Mouse (Mus musculus) liver, postnatal 0 days (tissue): ENCODE results near the gene Usp29. TPM values are rescaled to one million over a fixed set of nuclear protein-coding genes. Genes with fewer than 3 reads are reported as not detected.
"Not testable (repeated sequence)": the region's sequence is repeated elsewhere in the genome, so short reads cannot be mapped to it uniquely, and the experiment has no call there.

Experiments
- ATAC-seq: fragments of 200-750 bp; cut with Nextera tagmentation; 2 replicates; pipeline ENCODE4 v1.8.0; 2017; ENCODE audit warnings: mild to moderate bottlenecking, moderate library complexity
- DNase-seq: peaks from one replicate; pipeline ENCODE4 v3.0.0-alpha.2; 2016
- H3K27ac ChIP-seq: fragments of 300-500 bp; sonication (generic); 2 replicates; pipeline ENCODE4 v1.5.1; 2014; ENCODE audit warnings: antibody characterized with exemption, moderate library complexity, mild to moderate bottlenecking, low read depth
- H3K27me3 ChIP-seq: fragments of 300-500 bp; sonication (generic); 2 replicates; pipeline ENCODE4 v1.6.1; 2014; ENCODE audit warnings: low read length, control low read depth, mixed read lengths; ENCODE audit not compliant: insufficient read depth
- H3K36me3 ChIP-seq: fragments of 300-500 bp; sonication (generic); replicated peaks from 2 replicates; pipeline ENCODE4 v1.6.1; 2014; ENCODE audit warnings: mild to moderate bottlenecking, control low read depth, low read length, moderate library complexity, mixed read lengths; ENCODE audit not compliant: insufficient read depth
- H3K4me1 ChIP-seq: fragments of 300-500 bp; sonication (generic); 2 replicates; pipeline ENCODE4 v1.6.1; 2014; ENCODE audit warnings: antibody characterized with exemption, mild to moderate bottlenecking, control low read depth; ENCODE audit not compliant: insufficient read depth
- H3K4me2 ChIP-seq: fragments of 300-500 bp; sonication (generic); 2 replicates; pipeline ENCODE4 v1.6.1; 2014; ENCODE audit warnings: low read depth, mild to moderate bottlenecking, low read length, moderate library complexity, mixed read lengths
- H3K4me3 ChIP-seq: fragments of 300-500 bp; sonication (generic); 2 replicates; pipeline ENCODE4 v1.5.1; 2014; ENCODE audit warnings: low read depth, low read length
- H3K9ac ChIP-seq: fragments of 300-500 bp; sonication (generic); replicated peaks from 2 replicates; pipeline ENCODE4 v1.6.1; 2014; ENCODE audit warnings: mild to moderate bottlenecking, moderate library complexity
- H3K9me3 ChIP-seq: fragments of 300-500 bp; sonication (generic); 2 replicates; pipeline ENCODE4 v1.6.1; 2016; ENCODE audit warnings: mild to moderate bottlenecking, control low read depth, low read length, mixed read lengths
- CTCF ChIP-seq: sonication (generic); IDR thresholded peaks from 2 replicates; pipeline ENCODE4 v1.5.1; 2016; ENCODE audit warnings: antibody characterized with exemption, low read depth
- EP300 ChIP-seq: IDR thresholded peaks from 2 replicates; pipeline ENCODE4 v1.6.1; 2016; ENCODE audit warnings: antibody characterized with exemption, low read depth, mild to moderate bottlenecking
- WGBS: fragments of 180-500 bp; shearing (Covaris S2); extraction: QIAGEN DNeasy Blood & Tissue Kit; methylation state at CpG from one replicate; pipeline ENCODE4 v1.1.7; 2014; ENCODE audit not compliant: insufficient replicate concordance; 5-methylcytosine and 5-hydroxymethylcytosine counted together
- polyA plus RNA-seq: library from polyadenylated mRNA; unstranded; fragments of >200 nt; fragmentation: Nextera tagmentation; extraction: Ambion mirVana; gene quantifications from 2 replicates; pipeline ENCODE4 v1.2.1, GENCODE M21; 2015

The Usp29 gene
- polyA plus RNA-seq, 1 experiment from 2014 or later, result 1.5 TPM

DNA sequence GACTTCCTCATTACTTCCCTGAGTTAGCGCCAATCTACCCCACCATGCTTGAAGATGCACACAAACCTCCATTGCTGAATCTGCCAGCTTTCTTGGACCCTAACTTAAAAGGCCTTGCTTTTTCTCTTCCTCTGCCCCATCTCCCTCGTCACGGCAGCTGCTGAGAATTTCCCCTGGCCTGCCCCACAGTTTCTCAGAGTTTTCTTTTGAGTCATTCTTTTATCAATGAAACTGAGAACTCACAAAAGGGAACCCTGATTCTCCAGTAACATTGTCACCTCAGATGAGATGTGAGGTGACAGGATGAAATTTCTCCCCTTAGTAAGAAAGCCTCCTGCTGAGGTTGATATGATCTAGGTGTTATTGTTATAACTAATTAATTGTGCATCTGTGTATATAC, 138.5 kb downstream of the Usp29 start:
- ATAC-seq, result no peak
- H3K36me3 ChIP-seq, result no peaks in the 10 kb centered on the region
- DNase-seq, result no peak
- no peaks in the 10 kb centered on the region for H3K9me3 ChIP-seq
- H3K4me1 ChIP-seq, result no peaks in the 10 kb centered on the region
- TF ChIP-seq EP300, result no peak
- H3K27me3 ChIP-seq, result no peaks in the 10 kb centered on the region
- no peak overlapping the region for H3K27ac ChIP-seq
- H3K4me2 ChIP-seq, result no peak overlapping the region
- H3K4me3 ChIP-seq, result no peak overlapping the region
- no peak overlapping the region for H3K9ac ChIP-seq
- 86% methylated on average over 3 of the region's 3 CpGs for WGBS

DNA sequence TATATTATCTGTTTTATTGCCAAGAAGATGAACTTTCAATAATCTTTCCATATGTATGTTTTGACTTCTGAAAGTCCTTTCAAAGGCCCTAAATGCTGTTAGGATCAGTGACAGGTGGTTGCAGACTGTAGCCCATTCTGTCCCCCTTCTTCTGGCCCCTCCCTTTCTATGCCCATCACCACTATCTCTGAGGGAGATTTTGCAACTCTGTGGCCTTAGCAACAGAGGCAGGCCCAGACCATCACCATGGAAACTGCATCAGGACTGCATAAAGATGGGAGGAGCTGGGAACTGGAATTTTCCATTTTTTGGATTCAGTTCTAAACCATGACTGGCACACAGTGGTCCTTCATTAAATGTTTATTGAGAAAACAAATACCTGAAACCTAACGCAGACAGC, 139.2 kb downstream of the Usp29 start:
- H3K9ac ChIP-seq, result no peak overlapping the region
- H3K4me3 ChIP-seq, result no peak overlapping the region
- no peaks in the 10 kb centered on the region for H3K27me3 ChIP-seq
- no peaks in the 10 kb centered on the region for H3K9me3 ChIP-seq
- no peak overlapping the region for H3K4me2 ChIP-seq
- 70% methylated on average over 1 of the region's 1 CpGs for WGBS
- no peak for ATAC-seq
- TF ChIP-seq CTCF, result no peak
- H3K4me1 ChIP-seq, result no peaks in the 10 kb centered on the region
- H3K36me3 ChIP-seq, result no peaks in the 10 kb centered on the region
- H3K27ac ChIP-seq, result no peak overlapping the region
- DNase-seq, result no peak

DNA sequence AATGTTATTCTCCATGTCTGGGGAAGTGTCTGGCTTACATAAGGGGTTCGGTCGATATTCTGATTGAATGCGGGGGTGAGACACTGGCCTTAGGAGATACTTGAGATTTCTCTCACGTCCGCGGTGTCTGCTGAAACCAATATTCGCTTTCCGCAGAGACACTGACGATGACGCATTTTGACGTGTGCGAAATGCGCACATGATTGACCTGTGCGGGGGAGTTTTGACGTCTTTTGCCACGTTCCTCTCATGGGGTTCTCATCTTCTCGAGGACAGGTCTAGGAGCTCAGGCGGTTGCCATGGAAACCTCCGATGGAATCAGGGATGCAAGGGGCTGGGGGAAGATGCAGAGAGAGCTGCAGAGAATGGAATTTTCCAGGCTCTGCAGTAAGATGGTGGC, 144.1 kb downstream of the Usp29 start:
- H3K9ac ChIP-seq, result no peak overlapping the region
- H3K4me1 ChIP-seq, result no peaks in the 10 kb centered on the region
- H3K27me3 ChIP-seq, result no peaks in the 10 kb centered on the region
- H3K27ac ChIP-seq, result no peak overlapping the region
- DNase-seq (no peak), ATAC-seq (no peak)
- H3K4me3 ChIP-seq, result no peak overlapping the region
- 76% methylated on average over 19 of the region's 19 CpGs for WGBS
- TF ChIP-seq CTCF (no peak), EP300 (no peak)
- H3K4me2 ChIP-seq, result no peak overlapping the region
- H3K9me3 ChIP-seq, result no peaks in the 10 kb centered on the region
- H3K36me3 ChIP-seq, result no peaks in the 10 kb centered on the region

DNA sequence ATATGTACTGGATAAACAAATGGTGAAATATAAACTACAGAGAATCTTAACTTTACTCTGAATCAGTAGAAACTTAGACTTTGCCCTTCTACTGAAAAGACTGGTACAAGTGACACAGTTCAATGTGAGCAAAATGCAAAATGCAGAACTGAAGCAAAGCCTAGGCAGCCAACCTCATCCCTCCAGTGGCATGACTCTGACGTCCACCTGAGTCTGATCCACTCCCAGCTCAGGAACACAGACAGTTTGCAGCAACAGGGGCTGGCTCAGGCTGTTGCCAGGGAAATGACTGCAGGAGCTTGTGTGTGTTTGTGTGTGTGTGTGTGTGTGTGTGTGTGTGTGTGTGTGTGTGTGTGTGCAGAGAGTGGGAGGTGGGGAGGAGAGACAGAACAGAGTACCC, 147.8 kb downstream of the Usp29 start:
- no peaks in the 10 kb centered on the region for H3K36me3 ChIP-seq
- H3K9ac ChIP-seq, result no peak overlapping the region
- no peaks in the 10 kb centered on the region for H3K9me3 ChIP-seq
- H3K27me3 ChIP-seq, result no peaks in the 10 kb centered on the region
- no peak overlapping the region for H3K27ac ChIP-seq
- no peaks in the 10 kb centered on the region for H3K4me1 ChIP-seq
- H3K4me2 ChIP-seq, result no peak overlapping the region
- TF ChIP-seq EP300 (no peak), CTCF (no peak)
- WGBS, result 37% methylated on average over 1 of the region's 1 CpGs
- H3K4me3 ChIP-seq, result no peak overlapping the region
- ATAC-seq, result peak; percentile 89
- peak; percentile 28 for DNase-seq

DNA sequence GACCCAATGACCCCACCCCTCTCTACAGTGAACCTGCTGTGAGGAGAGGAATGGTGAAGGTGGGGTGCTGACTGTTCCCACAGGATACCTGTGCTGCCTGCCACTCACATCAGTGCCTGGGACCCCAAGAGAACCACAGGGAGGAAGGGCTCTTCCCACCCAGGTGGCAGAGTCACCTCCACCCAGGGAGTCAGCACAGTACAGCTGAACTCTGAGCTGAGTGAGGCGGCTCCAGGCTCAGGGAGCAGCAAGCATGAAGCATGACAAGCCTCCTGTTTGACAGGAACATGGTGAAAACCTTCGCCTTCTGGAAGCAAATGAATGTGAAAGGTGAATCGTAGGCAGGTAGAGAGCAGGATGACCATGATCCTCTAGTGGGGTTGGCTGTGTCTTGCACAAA, 148.5 kb downstream of the Usp29 start:
- H3K27me3 ChIP-seq, ATAC-seq, H3K9me3 ChIP-seq, H3K36me3 ChIP-seq, H3K4me2 ChIP-seq, H3K4me1 ChIP-seq, H3K27ac ChIP-seq, DNase-seq, H3K4me3 ChIP-seq, H3K9ac ChIP-seq: not testable (repeated sequence)
- WGBS, result 85% methylated on average over 3 of the region's 3 CpGs

DNA sequence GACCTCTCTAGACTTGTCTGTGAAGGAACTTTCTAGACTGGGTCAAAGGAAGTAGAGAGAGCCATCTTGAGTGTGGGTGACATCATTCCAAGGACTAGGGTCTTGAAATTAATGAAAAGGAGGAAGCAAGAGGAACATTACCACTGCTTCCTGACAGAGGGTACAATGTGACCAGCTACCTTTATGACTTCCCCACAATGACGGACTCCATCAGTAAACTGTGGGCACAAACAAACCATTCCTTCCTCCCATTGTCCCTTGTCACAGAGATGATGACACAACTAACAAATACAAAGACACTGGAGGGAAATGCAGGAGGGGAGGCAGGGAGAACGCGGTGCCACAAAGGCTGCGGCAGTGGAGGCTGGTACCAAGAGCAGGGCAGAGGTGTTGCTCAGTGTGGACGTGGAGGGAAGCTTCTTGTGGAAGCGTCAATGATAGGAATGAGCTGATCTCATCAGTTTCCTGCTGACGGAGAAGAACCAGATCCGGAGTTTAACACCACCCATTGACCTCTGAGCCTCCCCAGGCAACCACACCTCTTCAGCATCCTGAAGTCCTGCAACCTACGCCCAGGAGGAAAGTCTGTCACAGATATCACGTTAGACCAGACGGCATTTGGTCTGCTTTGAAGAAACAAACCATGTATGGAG, 149.3 kb downstream of the Usp29 start:
- Histone ChIP-seq H3K9me3 (no peaks in the 10 kb centered on the region), H3K4me2 (no peak overlapping the region), H3K9ac (no peak overlapping the region), H3K27ac (no peak overlapping the region), H3K36me3 (no peaks in the 10 kb centered on the region), H3K4me3 (no peak overlapping the region), H3K4me1 (0 out of 2 replicates have a peak, but pooled peaks cover 3% of the 10 kb centered on the region), H3K27me3 (no peaks in the 10 kb centered on the region)
- no peak for DNase-seq
- TF ChIP-seq EP300, result no peak
- TF ChIP-seq CTCF, result no peak
- 42% methylated on average over 11 of the region's 11 CpGs for WGBS
- ATAC-seq, result no peak

DNA sequence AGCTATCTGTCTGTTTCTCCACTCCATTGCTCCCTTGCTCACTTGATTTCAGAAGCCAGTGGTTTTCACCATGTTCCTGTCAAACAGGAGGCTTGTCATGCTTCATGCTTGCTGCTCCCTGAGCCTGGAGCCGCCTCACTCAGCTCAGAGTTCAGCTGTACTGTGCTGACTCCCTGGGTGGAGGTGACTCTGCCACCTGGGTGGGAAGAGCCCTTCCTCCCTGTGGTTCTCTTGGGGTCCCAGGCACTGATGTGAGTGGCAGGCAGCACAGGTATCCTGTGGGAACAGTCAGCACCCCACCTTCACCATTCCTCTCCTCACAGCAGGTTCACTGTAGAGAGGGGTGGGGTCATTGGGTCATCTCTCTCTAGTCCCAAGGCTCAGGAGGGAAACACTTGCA, 150.5 kb downstream of the Usp29 start:
- H3K9ac ChIP-seq, DNase-seq, ATAC-seq, H3K27ac ChIP-seq, H3K27me3 ChIP-seq, H3K36me3 ChIP-seq, H3K4me1 ChIP-seq, H3K4me3 ChIP-seq, H3K4me2 ChIP-seq, H3K9me3 ChIP-seq: not testable (repeated sequence)
- WGBS, result 63% methylated on average over 1 of the region's 1 CpGs
